Mouse (Mus musculus) mature B cell (primary cell): Measurements from ENCODE around the gene Zfp36.

Experiments used
- in situ Hi-C: fragments of 300-500 bp; cut with MboI; formaldehyde crosslinking; loops from 2 replicates; pipeline ENCODE4 v1.14.3; 2019

Zfp36 gene

GRCm38 (mm10) chr7:28370051-28370450 lies 10.0 kb downstream of the Zfp36 start:
- in situ Hi-C loops, result no loop called here

- in situ Hi-C loops, result no loop called here
Observed at GRCm38 (mm10) chr7:28368276-28368920, 11.7 kb downstream of the Zfp36 start.

- in situ Hi-C loops, result no loop called here
Observed at GRCm38 (mm10) chr7:28367663-28368275, 12.3 kb downstream of the Zfp36 start.

GRCm38 (mm10) chr7:28362441-28363060 lies 17.5 kb downstream of the Zfp36 start:
- in situ Hi-C loops, result no loop called here

GRCm38 (mm10) chr7:28361647-28362341 lies 18.3 kb downstream of the Zfp36 start:
- in situ Hi-C loops, result no loop called here

GRCm38 (mm10) chr7:28360291-28360690 lies 19.8 kb downstream of the Zfp36 start:
- in situ Hi-C loops, result no loop called here

- in situ Hi-C loops, result no loop called here
Observed at GRCm38 (mm10) chr7:28359854-28360253, 20.2 kb downstream of the Zfp36 start.

- in situ Hi-C loops, result no loop called here
Observed at GRCm38 (mm10) chr7:28358431-28358830, 21.6 kb downstream of the Zfp36 start.

GRCm38 (mm10) chr7:28357984-28358383 lies 22.1 kb downstream of the Zfp36 start:
- in situ Hi-C loops, result no loop called here

GRCm38 (mm10) chr7:28356981-28357380 lies 23.1 kb downstream of the Zfp36 start:
- in situ Hi-C loops, result no loop called here

- in situ Hi-C loops, result no loop called here
Observed at GRCm38 (mm10) chr7:28355221-28355620, 24.8 kb downstream of the Zfp36 start.

- in situ Hi-C loops, result no loop called here
Observed at GRCm38 (mm10) chr7:28354596-28354995, 25.5 kb downstream of the Zfp36 start.

- in situ Hi-C loops, result no loop called here
Observed at GRCm38 (mm10) chr7:28354113-28354581, 25.9 kb downstream of the Zfp36 start.

- in situ Hi-C loops, result no loop called here
Observed at GRCm38 (mm10) chr7:28353267-28353666, 26.8 kb downstream of the Zfp36 start.

GRCm38 (mm10) chr7:28351676-28352191 lies 28.3 kb downstream of the Zfp36 start:
- in situ Hi-C loops, result no loop called here

- in situ Hi-C loops, result no loop called here
Observed at GRCm38 (mm10) chr7:28350155-28350883, 29.7 kb downstream of the Zfp36 start, which contains the start of gene Rps16. Rps16 (plus strand) TSS chr7:28350652.

- in situ Hi-C loops, result no loop called here
Observed at GRCm38 (mm10) chr7:28348601-28349000, 31.5 kb downstream of the Zfp36 start.

GRCm38 (mm10) chr7:28347746-28348145 lies 32.3 kb downstream of the Zfp36 start:
- in situ Hi-C loops, result no loop called here

- in situ Hi-C loops, result no loop called here
Observed at GRCm38 (mm10) chr7:28344637-28345036, 35.4 kb downstream of the Zfp36 start.

GRCm38 (mm10) chr7:28341381-28341780 lies 38.7 kb downstream of the Zfp36 start:
- in situ Hi-C loops, result no loop called here

GRCm38 (mm10) chr7:28339213-28339917 lies 40.7 kb downstream of the Zfp36 start:
- in situ Hi-C loops, result no loop called here
